Mouse (Mus musculus): ENCODE results near the gene Krtap26-1.

Gene Krtap26-1

DNA sequence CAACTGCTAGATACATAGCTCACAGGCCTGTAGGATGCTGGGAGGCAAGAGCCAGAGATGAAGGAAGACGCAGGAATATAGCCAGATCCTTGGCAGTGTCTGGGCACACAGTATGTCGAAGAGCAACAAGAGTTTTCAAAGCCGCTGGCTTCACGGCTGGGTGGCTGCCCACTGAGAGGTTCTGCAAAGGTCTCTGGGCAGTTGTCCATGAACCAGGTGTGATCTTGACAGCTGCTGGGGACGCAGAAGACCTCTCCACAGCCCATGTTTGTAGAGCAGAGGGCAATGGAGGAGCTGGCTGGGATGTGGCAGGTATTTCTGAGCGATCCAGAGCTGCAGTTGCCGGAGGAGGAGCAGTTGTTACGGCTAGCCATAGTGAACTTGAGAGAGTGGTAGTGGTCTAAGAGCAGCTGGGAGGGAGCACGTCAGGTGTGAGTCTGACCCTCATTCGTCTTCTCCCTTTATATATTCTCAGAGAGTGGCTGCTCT is at the start of gene Krtap26-1:
Gene Krtap26-1, minus strand, starts transcription at position 439 of the 489 bp plus-strand sequence.
- DNase-seq: no peak

DNA sequence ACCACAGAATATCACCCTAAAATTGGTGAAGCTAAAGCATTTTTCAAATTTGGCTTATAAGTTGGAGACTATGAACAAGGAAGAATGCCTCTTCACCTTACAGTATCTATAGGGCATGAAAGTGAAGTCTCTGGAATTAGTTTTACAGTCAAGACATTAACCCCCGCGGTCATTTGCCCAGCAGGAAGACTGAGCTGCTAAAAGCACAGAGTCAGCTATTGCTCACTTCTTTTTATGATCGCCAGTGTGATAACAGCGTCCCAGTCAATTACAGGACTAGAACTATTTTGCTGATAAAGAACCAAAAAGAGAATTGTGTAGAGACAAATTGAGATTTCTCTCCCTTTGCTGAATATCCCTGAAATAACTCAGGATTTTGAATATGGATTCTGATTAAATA is 48.7 kb upstream of the Krtap26-1 start:
- no peak for DNase-seq

DNA sequence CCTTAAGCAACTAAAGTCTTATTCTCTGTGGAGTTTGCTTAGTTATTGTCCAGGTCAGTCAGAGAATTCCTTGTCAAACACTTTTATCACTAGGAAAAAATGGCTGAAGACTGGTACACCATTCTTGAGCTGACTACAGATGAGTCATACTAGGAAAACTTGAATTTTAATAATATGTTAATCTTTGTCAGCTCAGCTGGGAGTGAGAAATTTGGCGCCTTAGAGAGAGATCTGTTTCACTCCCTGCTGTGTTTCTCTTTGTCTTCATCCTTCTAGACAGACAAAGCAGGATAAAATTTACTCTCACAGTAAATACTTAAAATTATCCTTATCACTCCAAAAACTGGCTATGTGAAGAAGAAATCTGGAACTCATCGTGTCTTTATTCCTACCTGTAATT is 33.7 kb upstream of the Krtap26-1 start:
- no peak for DNase-seq

DNA sequence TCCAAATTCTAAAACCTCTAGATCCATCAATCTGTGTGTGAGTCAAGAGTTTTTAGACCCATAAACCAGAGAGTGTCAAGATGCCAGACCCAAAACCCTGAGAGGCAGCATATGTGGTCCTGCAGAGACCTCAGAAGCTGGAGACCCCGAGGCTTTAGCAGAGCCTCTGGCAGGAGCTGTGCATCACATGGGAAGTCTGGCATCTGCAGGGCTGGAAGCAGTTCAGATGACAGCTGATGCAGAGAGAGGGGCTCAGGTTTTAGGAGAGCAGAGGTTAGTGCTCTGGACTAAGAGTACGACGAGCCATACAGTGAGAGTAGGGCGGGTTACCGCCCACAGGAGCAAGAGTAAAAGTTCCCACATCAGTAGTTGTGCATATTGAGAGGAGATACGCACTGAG is 31.5 kb upstream of the Krtap26-1 start:
- DNase-seq: no peak

DNA sequence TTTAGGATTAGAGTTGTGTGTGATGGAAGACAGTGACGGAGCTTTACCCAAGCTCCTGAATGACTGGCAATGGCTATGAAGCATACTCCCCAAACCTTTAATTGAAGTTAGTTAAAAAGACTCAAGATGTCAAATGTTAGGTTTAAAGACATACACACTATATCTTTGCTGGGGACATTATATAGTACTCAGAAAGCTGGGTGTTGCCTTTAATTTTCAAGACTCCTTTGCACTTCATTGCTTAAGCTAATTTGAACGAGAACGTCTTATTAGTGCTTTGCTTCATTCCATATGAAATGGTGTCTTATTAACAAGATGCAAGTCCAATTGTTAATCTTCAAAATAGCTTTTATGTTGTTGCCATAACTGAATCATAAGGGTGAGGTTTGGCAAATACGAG is 24.0 kb upstream of the Krtap26-1 start, which contains the start of gene Krtap27-1:
Gene Krtap27-1, minus strand, starts transcription at position 101 of the 400 bp plus-strand sequence.
- no peak for DNase-seq

- DNase-seq: no peak
Measured at GRCm38 (mm10) chr16:88657426-88657825, 9.8 kb upstream of the Krtap26-1 start.

DNA sequence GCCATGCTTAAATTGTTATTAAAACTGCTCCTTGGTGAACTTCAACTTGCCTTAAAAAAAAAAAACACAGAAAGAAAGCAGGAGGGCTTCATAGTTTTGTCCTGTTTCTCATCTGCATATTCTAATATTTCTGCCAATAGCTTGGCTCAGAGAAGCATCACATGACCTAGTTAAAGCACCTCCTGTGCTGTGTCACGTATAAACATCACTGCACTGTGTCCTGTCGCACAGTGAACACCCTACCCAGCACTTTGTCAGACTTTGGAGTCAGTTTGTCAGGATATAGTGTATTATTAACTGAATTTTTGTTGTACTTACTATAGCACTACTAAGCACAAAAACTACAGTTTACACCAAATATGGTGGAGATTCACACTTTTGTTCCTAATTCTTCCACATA is 4.4 kb upstream of the Krtap26-1 start:
- DNase-seq: no peak

DNA sequence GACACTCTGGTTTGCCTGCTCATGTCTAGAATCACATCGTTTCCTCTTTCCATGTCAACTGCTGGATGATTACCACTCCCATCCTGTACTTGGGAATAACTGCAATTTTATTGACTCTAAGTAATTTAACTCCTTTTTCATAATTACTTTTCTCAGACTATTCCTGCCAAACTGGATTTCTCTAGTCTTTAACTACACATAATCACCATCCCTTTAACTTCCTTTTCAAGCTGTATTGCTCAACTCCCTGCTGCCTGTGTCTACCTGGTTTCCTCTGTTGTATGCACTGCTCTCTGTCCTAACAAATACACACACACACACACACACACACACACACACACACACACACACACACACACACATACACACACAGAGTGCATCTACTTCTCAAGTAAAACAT is 3.5 kb upstream of the Krtap26-1 start:
- DNase-seq: no peak

DNA sequence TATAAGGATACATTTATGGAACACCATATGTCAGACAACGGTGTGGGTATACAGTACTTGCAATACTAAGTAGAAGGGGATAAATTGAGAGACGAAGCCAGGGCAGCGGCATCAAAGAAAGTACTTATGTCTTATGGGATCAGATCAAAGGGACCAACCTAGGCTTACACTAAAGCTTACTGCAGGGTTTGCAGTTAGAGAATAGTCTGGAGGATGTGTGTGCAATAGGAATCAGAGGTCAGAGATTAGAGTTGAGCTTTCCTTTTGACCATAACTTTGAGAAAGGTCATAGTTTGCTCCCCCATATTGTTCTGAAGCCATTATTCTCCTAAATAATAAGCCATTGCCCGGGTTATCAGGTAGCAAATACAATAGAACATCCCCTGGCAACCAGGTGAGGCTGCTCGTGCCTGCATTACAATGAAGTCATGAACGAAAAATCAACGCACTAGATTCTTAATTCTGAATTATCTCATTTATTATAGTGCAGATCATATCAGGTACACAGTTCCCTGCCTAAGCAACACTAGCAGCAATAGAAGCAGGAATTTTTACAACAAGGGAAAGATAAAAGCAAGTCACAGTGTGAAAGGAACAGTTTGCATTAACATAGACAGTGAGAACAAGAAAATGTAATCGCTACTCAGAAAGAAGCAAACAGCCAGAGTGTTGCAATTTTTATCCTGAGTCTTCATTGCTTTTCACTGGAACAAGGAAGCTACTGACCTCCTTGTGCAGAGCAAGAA is 1.1 kb downstream of the Krtap26-1 start:
- DNase-seq: no peak

DNA sequence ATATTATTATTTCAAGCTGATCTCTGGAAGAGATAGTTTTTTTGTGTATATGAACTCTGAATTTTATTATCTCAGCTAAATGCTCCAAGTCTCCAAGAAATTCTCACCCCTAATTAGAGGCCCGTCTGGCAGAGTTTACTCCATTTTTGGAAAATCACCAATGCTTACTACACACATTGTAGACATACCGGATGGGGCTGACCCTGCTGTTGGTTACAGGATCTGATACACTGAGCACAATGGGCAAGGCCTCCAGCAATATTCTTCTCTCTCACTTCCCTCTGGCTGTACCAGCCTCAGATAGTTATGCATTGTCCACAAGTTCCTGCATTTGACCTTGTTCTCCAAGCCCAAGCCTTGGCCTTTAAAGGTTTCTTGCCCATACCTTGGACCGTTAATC is 7.5 kb downstream of the Krtap26-1 start:
- DNase-seq: no peak

DNA sequence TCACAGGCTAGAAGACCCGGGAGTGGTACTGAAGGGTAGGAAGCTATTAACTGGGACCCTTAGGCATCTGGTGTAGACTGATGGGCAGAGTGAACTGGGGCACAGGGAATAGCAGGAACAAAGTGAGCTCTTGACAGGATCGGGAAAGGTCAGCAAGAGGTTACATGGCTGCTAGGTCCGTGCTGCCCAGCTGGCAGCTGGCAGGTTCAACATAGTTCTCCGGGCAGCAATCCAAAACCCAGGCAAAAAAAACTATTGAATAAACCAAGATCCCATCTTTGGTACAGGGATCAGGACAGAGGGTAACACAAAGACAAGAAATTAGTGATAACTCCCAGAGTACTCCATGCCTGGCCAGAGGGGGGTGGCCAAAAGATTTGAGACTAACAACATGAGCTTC is 12.5 kb downstream of the Krtap26-1 start:
- no peak for DNase-seq

DNA sequence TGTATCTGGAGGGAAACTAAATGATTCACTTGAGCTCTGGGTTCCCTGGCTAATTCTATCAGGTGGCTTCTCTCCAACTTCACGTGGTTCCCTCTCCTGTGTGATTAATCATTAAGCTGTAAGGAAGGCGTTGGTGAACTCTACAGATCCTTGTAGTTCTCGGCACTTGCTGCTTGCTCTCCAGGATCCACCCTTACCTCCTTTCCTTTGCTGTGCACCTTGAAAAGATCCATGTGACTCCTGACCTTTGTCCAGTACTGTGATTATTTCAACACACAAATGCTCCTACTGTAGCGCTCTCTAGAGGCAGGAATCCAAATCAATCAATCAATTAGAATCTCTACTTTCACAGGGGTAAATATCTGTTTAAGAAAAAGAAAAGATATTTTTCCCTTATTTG is 16.1 kb downstream of the Krtap26-1 start:
- no peak for DNase-seq

DNA sequence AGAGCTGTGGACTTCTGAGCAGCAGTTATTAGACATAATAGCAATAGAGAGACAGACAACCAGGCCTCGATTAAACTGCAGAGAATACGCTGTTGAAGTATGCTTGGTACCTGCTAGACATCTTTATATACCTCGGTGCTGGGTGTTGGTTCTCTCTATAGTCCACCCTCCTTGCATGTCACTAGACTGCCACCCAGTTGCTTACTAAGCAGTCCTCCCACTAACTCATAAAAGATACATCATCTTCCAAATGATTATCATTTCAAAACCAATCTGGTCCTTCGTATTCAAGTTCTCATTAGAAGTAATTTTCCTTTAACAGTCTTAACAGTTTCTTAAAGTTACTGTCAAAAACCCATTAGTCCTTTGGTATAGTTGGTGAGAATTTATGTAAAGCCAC is 20.0 kb downstream of the Krtap26-1 start, which contains the start of gene 2310079G19Rik:
Gene 2310079G19Rik, minus strand, starts transcription at position 101 of the 400 bp plus-strand sequence.
- no peak for DNase-seq

DNA sequence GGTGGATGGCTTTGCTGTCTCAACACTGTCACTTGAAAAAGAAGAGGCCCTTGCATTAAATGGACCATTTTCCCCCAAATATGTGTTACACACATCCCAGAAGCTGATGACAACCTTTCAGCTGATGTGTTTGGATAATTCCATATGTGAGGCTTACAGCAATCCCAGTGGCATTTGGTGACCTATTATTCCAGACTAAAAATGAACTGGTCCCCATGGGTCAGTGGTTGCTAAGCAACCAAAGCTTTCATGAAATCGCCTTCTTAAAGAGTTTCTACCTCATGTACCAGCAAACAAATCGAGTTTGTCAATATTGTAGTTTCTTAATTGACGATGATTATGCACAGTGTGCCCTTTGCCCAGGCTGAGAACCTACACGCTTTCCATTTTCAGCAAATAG is 34.9 kb downstream of the Krtap26-1 start:
- no peak for DNase-seq

- DNase-seq: no peak
Measured at GRCm38 (mm10) chr16:88611922-88612321, 35.7 kb downstream of the Krtap26-1 start, which contains the start of gene Krtap24-1. Krtap24-1 (minus strand) TSS chr16:88612279.

DNA sequence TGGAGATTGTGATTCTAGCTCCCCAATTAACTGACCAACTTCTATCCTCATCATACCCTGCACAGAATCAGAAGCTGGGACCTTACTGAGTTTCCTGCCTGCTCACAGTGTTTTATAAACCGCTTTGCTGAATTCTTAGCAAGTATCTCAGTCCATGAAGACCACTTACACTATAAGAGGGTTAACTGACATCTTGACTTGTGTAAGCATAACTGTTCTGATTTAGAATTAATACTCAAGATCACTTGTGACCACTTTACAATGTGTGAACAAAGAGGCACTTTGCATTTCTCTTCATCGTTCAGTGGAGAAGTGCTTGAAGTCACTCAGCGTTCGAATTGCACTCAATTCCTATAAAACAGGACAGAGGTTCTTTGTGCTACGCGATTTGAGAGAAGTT is 43.0 kb downstream of the Krtap26-1 start:
- DNase-seq: no peak

DNA sequence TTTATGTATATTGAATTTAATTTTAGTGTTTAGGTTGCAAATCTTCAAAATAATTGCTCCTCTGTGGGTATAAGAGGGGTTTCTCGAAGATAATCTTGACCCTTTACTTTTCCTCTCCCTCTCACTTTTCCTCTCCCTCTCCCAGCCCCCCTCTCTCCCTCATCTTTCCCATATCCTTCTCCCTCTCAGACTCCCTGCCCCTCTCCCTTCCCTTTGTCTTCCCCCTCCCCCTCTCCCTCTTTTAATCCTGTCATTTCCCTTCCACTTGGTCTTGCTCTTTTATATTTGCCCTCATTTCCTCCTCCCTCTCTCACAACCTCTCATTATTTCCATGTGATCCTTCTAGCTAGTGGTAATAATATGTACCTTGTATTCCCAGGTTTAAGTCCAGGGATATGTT is 45.1 kb downstream of the Krtap26-1 start:
- no peak for DNase-seq

- DNase-seq: no peak
Measured at GRCm38 (mm10) chr16:88600303-88600702, 47.3 kb downstream of the Krtap26-1 start.

GRCm38 (mm10) chr16:88599504-88600237 is 47.9 kb downstream of the Krtap26-1 start:
- DNase-seq: no peak

Data from B cell, adult 2 months (primary cell).